Mouse (Mus musculus) embryonic fibroblast, embryonic 13.5 days (primary cell): ENCODE results near the gene Mgat4b.

ENCODE experiments used
- CTCF ChIP-seq: IDR thresholded peaks from 2 replicates; pipeline ENCODE4 v1.5.1; 2011; ENCODE audit warnings: mild to moderate bottlenecking, control low read depth, low read length, moderate library complexity, borderline replicate concordance; ENCODE audit not compliant: insufficient read depth
- POLR2A ChIP-seq: IDR thresholded peaks from 2 replicates; pipeline ENCODE4 v1.6.1; 2011; ENCODE audit warnings: low read depth, mild to moderate bottlenecking, control low read depth, low read length, moderate library complexity

DNA sequence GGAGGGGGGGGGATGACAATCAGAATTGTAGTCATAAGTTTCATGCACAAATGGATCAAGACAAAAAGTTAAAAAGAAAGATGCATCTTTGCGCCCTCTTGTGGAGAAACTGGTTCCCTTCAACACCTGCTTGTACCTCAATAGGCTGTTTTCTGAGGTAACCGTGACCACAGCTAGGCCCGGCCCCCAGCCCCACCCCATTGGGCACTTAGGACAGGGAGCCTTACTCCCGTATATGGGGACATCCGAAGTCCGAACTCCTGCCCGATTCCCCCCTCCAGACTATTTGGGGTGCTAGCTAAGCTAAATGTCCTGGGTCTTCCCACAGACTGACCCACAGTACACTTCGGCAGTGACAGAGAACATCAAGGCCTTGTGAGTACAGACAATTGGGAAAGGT is 20.7 kb downstream of the Mgat4b start:
- TF ChIP-seq CTCF (no peak), POLR2A (no peak)
